Mouse (Mus musculus) liver, adult (tissue): ENCODE measurements around the gene Itga6.

Experiments
- GATA4 ChIP-seq: IDR thresholded peaks from 2 replicates; pipeline ENCODE4 v1.6.1; 2014; ENCODE audit warnings: mild to moderate bottlenecking, low read length; ENCODE audit not compliant: insufficient replicate concordance

The Itga6 gene

GRCm38 (mm10) chr2:71771762-71772161, 26.3 kb downstream of the Itga6 start:
- TF ChIP-seq GATA4: peak; percentile 20; the same call in 1 of the 2 replicates

- TF ChIP-seq GATA4: no peak
Measured at GRCm38 (mm10) chr2:71773714-71774113, 28.3 kb downstream of the Itga6 start.

- no peak for TF ChIP-seq GATA4
Measured at GRCm38 (mm10) chr2:71774246-71774951, 29.0 kb downstream of the Itga6 start.

- TF ChIP-seq GATA4: no peak
Measured at GRCm38 (mm10) chr2:71775201-71775611, 29.8 kb downstream of the Itga6 start.

GRCm38 (mm10) chr2:71779266-71779888, 34.0 kb downstream of the Itga6 start:
- no peak for TF ChIP-seq GATA4

GRCm38 (mm10) chr2:71780016-71780415, 34.6 kb downstream of the Itga6 start:
- TF ChIP-seq GATA4: no peak

- no peak for TF ChIP-seq GATA4
Measured at GRCm38 (mm10) chr2:71785260-71785659, 39.8 kb downstream of the Itga6 start.

- TF ChIP-seq GATA4: no peak
Measured at GRCm38 (mm10) chr2:71786060-71786459, 40.6 kb downstream of the Itga6 start.

- TF ChIP-seq GATA4: no peak
Measured at GRCm38 (mm10) chr2:71786591-71787155, 41.3 kb downstream of the Itga6 start.

- TF ChIP-seq GATA4: no peak
Measured at GRCm38 (mm10) chr2:71787156-71787590, 41.8 kb downstream of the Itga6 start.

GRCm38 (mm10) chr2:71787591-71788460, 42.4 kb downstream of the Itga6 start:
- no peak for TF ChIP-seq GATA4

GRCm38 (mm10) chr2:71790752-71791151, 45.3 kb downstream of the Itga6 start:
- peak; percentile 32; the same call in 1 of the 2 replicates for TF ChIP-seq GATA4

GRCm38 (mm10) chr2:71791203-71791602, 45.8 kb downstream of the Itga6 start:
- TF ChIP-seq GATA4: no peak

- no peak for TF ChIP-seq GATA4
Measured at GRCm38 (mm10) chr2:71794139-71794538, 48.7 kb downstream of the Itga6 start.

- no peak for TF ChIP-seq GATA4
Measured at GRCm38 (mm10) chr2:71796787-71797186, 51.4 kb downstream of the Itga6 start.

- no peak for TF ChIP-seq GATA4
Measured at GRCm38 (mm10) chr2:71800798-71801197, 55.4 kb downstream of the Itga6 start.

GRCm38 (mm10) chr2:71801691-71802090, 56.3 kb downstream of the Itga6 start:
- no peak for TF ChIP-seq GATA4
